Mouse (Mus musculus): ENCODE measurements at regions not wholly inside any gene's neighbourhood (a gene's known extent, or its start where the extent isn't known, plus 50 kb on each side); places are given as distances from the start of the nearest gene placed in this dataset.

DNA sequence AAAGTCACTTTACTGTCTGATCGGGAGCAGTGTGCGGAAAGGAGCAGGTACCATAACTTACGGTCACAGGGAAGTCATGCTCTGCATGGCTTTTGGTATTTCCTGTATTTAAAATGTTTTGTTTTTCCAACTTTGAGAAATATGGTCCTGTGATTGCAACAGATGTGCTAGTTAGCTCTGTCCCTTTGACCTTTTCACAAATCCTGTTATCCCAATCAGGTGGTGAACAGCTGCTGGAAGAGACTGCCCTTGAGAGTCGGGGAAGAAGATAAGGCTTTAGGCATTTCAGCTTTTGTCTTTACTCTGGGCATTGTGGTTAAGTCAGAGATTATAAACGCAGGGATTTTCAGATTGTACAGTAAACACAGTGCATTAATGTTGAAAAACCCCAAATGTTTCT, 588.5 kb upstream of the Atp2b1 start:
- TF ChIP-seq CTCF (IDR thresholded peaks at IDR 0.05; ENCODE audit: low read depth, low read length) (no peak), GATA1 (IDR thresholded peaks at IDR 0.05; ENCODE audit: borderline replicate concordance, low read length) (no peak)
